Mouse (Mus musculus): ENCODE measurements around the gene Vstm5. TPM values are rescaled to one million over a fixed set of nuclear protein-coding genes. Genes with fewer than 3 reads are reported as not detected.
A peak's percentile ranks its signal among the peaks of the same experiment; 100 is the strongest.

Gene Vstm5
- polyA plus RNA-seq, 1 experiment from 2014 or later, result 0.58 TPM

- no peaks in the 10 kb centered on the region for H3K27me3 ChIP-seq (replicated peaks)
- H3K4me2 ChIP-seq, result no peak overlapping the region
- peaks cover 17% of the 10 kb centered on the region for H3K4me1 ChIP-seq
- H3K27ac ChIP-seq, result no peak overlapping the region
- H3K9me3 ChIP-seq (replicated peaks), result no peaks in the 10 kb centered on the region
- no peak overlapping the region for H3K9ac ChIP-seq
- 71% methylated on average over 2 of the region's 2 CpGs for WGBS (ENCODE audit: insufficient replicate concordance)
- no peak for ATAC-seq
- H3K4me3 ChIP-seq, result no peak overlapping the region
- peaks cover 86% of the 10 kb centered on the region for H3K36me3 ChIP-seq
Observed at GRCm38 (mm10) chr9:15273981-15274380, 35.1 kb downstream of the Vstm5 start.

GRCm38 (mm10) chr9:15276855-15277254 is 38.0 kb downstream of the Vstm5 start:
- H3K27ac ChIP-seq, result no peak overlapping the region
- H3K4me2 ChIP-seq, result no peak overlapping the region
- whole genome bisulfite sequencing (ENCODE audit: insufficient replicate concordance), result 85% methylated on average over 4 of the region's 4 CpGs
- no peak overlapping the region for H3K9ac ChIP-seq
- peaks cover 57% of the 10 kb centered on the region for H3K36me3 ChIP-seq
- H3K4me1 ChIP-seq, result peaks cover 32% of the 10 kb centered on the region
- H3K4me3 ChIP-seq, result no peak overlapping the region
- H3K27me3 ChIP-seq (replicated peaks), result no peaks in the 10 kb centered on the region
- H3K9me3 ChIP-seq (replicated peaks), result no peaks in the 10 kb centered on the region
- no peak for ATAC-seq

DNA sequence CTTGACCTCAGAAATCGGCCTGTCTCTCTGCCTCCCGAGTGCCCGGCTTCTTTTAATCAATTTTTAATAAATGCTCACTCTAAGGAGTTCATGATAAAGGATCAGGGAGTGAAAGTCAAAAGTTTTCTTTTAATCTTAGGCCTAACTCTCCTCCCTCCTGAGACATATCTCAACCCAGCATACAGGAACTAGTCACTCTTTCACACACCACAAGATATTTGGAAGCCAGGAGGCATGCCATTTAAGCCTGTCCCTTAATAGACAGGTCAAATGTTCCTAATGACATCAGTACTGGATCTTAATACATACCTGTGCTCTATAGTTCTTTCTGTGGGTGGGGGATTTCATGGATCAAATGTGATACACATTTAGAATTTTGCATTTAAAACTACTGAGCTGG is 39.5 kb downstream of the Vstm5 start:
- Histone ChIP-seq H3K9me3 (replicated peaks) (no peaks in the 10 kb centered on the region), H3K27me3 (replicated peaks) (no peaks in the 10 kb centered on the region), H3K4me2 (peak overlapping the region; percentile 82), H3K9ac (0 out of 2 replicates have a peak overlapping the region, but pooled peaks have one; percentile 39), H3K4me3 (0 out of 2 replicates have a peak overlapping the region, but pooled peaks have one; percentile 95), H3K27ac (no peak overlapping the region), H3K36me3 (peaks cover 43% of the 10 kb centered on the region), H3K4me1 (peaks cover 32% of the 10 kb centered on the region)
- no peak for ATAC-seq
- 83% methylated on average over 3 of the region's 3 CpGs for WGBS (ENCODE audit: insufficient replicate concordance)

GRCm38 (mm10) chr9:15279139-15279648 is 40.3 kb downstream of the Vstm5 start:
- Histone ChIP-seq H3K9ac (peak overlapping the region; percentile 96), H3K27me3 (replicated peaks) (no peaks in the 10 kb centered on the region), H3K4me1 (peaks cover 32% of the 10 kb centered on the region), H3K9me3 (replicated peaks) (no peaks in the 10 kb centered on the region), H3K27ac (peak overlapping the region; percentile 91), H3K4me3 (peak overlapping the region; percentile 95), H3K4me2 (peak overlapping the region; percentile 82), H3K36me3 (peaks cover 34% of the 10 kb centered on the region)
- no peak for ATAC-seq
- 7% methylated on average over 19 of the region's 19 CpGs for WGBS (ENCODE audit: insufficient replicate concordance)

DNA sequence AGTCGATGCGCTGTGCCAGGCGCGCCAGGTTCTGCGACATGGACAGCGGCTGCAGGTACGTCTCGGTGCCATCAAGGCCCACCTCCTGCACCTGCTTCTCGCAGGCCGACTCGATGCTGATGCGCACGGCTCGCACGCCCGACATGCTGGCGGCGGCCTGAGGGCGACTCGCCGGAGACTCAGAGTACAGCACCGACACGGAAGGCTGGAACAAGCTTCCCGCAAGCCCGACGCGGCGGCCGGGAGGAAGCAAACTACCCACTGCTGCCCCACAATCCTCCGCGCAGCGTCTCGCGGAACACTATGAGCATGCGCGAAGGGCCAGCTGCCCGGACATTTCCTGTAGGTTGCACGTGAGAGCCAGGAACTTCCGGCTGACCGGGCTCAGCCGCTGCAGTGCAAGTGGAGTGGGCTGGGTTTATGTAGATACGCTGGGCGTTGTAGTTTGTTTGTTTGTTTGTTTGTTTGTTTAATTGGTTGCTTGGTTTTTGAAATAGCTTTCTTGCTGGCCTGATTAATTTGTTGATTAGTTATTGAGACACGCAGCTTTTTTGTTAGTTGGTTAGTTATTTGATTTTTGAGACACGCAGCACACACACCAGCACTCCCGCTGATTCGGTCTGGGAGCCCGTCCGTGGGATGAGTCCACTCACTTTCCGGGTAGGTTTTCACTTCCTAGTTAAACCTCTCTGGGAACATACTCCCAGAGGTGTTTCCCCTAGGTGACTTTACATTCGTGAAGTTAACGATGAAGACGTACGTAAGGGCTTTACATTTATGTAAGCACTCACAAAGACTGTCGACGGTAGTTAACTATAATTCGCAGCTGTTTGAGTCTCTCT is 41.0 kb downstream of the Vstm5 start, which contains the start of gene Med17:
Gene Med17, minus strand, starts transcription at position 283 of the 842 bp plus-strand sequence.
- Histone ChIP-seq H3K27me3 (replicated peaks) (no peaks in the 10 kb centered on the region), H3K4me3 (peak within 1 kb of the TSS; percentile 95), H3K9ac (peak within 1 kb of the TSS; percentile 96), H3K9me3 (replicated peaks) (no peaks in the 10 kb centered on the region), H3K4me1 (peaks cover 32% of the 10 kb centered on the region), H3K27ac (peak within 1 kb of the TSS; percentile 91), H3K36me3 (peaks cover 31% of the 10 kb centered on the region), H3K4me2 (peak within 1 kb of the TSS; percentile 82)
- peak; percentile 96 for ATAC-seq
- 1% methylated on average over 57 of the region's 57 CpGs for WGBS (ENCODE audit: insufficient replicate concordance)

DNA sequence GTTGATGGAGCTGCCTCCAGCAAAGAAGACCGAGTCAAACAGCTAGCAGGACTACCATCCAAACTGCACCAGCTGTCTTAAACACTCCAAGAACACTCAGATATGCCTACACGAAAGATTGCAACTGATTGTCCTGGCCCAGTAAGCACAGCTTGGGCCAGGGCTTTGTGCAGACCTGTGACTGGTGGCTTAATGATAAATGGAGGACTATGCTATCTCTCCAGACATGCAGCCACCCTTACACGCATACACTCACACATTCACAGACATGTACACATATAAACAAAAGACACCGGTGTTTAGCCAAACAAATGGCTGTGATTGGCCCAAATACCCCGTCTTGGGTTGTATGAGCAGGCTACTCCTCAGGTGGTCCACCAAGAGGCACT is 41.6 kb downstream of the Vstm5 start:
- H3K9me3 ChIP-seq (replicated peaks), result no peaks in the 10 kb centered on the region
- peak overlapping the region; percentile 95 for H3K4me3 ChIP-seq
- peak overlapping the region; percentile 91 for H3K27ac ChIP-seq
- H3K4me2 ChIP-seq, result peak overlapping the region; percentile 82
- peak overlapping the region; percentile 96 for H3K9ac ChIP-seq
- peaks cover 25% of the 10 kb centered on the region for H3K36me3 ChIP-seq
- H3K27me3 ChIP-seq (replicated peaks), result no peaks in the 10 kb centered on the region
- peak; percentile 58 for ATAC-seq
- WGBS (ENCODE audit: insufficient replicate concordance), result 27% methylated on average over 5 of the region's 5 CpGs
- peaks cover 32% of the 10 kb centered on the region for H3K4me1 ChIP-seq

- H3K9me3 ChIP-seq (replicated peaks), result no peaks in the 10 kb centered on the region
- H3K4me3 ChIP-seq, result no peak overlapping the region
- peaks cover 4% of the 10 kb centered on the region; the same call in 1 of the 2 replicates for H3K36me3 ChIP-seq
- H3K27me3 ChIP-seq (replicated peaks), result no peaks in the 10 kb centered on the region
- no peak overlapping the region for H3K4me2 ChIP-seq
- H3K4me1 ChIP-seq, result peaks cover 41% of the 10 kb centered on the region
- no peak overlapping the region for H3K27ac ChIP-seq
- no peak for ATAC-seq
- no peak overlapping the region for H3K9ac ChIP-seq
- WGBS (ENCODE audit: insufficient replicate concordance), result 54% methylated on average over 3 of the region's 3 CpGs
Observed at GRCm38 (mm10) chr9:15285443-15285842, 46.6 kb downstream of the Vstm5 start.

- Histone ChIP-seq H3K27me3 (replicated peaks) (no peaks in the 10 kb centered on the region), H3K4me1 (peaks cover 32% of the 10 kb centered on the region), H3K36me3 (peaks cover 4% of the 10 kb centered on the region; the same call in 1 of the 2 replicates), H3K4me3 (no peak overlapping the region), H3K9ac (no peak overlapping the region), H3K9me3 (replicated peaks) (no peaks in the 10 kb centered on the region), H3K27ac (no peak overlapping the region), H3K4me2 (no peak overlapping the region)
- no peak for ATAC-seq
- 42% methylated on average over 6 of the region's 6 CpGs for WGBS (ENCODE audit: insufficient replicate concordance)
Observed at GRCm38 (mm10) chr9:15287846-15288245, 49.0 kb downstream of the Vstm5 start.

DNA sequence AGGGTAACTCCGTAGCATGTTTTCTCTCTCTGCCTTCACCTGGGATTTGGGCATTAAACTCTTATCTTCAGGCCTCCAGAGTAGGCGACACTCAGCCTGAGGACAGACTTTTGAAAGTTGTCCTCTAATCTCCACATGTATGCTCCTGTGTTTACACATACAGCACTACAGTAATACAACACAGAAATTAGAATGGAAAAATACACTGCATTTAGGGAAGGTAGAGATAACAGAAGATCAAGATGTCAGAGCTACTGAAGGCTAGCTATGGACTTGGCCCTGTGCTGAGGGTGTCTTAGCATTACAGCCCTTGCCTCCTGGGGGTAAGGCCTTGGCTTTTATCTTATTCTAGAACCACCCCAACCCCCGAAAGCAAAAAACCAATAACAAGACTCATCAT is 49.6 kb downstream of the Vstm5 start:
- Histone ChIP-seq H3K9me3 (replicated peaks) (no peaks in the 10 kb centered on the region), H3K9ac (no peak overlapping the region), H3K27ac (no peak overlapping the region), H3K4me1 (peaks cover 32% of the 10 kb centered on the region), H3K4me2 (no peak overlapping the region), H3K27me3 (replicated peaks) (no peaks in the 10 kb centered on the region), H3K4me3 (no peak overlapping the region), H3K36me3 (peaks cover 4% of the 10 kb centered on the region; the same call in 1 of the 2 replicates)
- WGBS (ENCODE audit: insufficient replicate concordance), result 44% methylated on average over 3 of the region's 3 CpGs
- 0 out of 2 replicates have a peak, but pooled peaks have one; percentile 13 for ATAC-seq

GRCm38 (mm10) chr9:15289251-15289650 is 50.4 kb downstream of the Vstm5 start:
- no peak overlapping the region for H3K4me3 ChIP-seq
- ATAC-seq, result peak; percentile 84
- no peak overlapping the region for H3K27ac ChIP-seq
- no peaks in the 10 kb centered on the region for H3K27me3 ChIP-seq (replicated peaks)
- H3K9ac ChIP-seq, result no peak overlapping the region
- peak overlapping the region; percentile 26 for H3K4me2 ChIP-seq
- 18% methylated on average over 6 of the region's 6 CpGs for WGBS (ENCODE audit: insufficient replicate concordance)
- no peaks in the 10 kb centered on the region for H3K9me3 ChIP-seq (replicated peaks)
- peaks cover 32% of the 10 kb centered on the region for H3K4me1 ChIP-seq
- H3K36me3 ChIP-seq, result peaks cover 4% of the 10 kb centered on the region; the same call in 1 of the 2 replicates

GRCm38 (mm10) chr9:15297112-15297511 is 58.3 kb downstream of the Vstm5 start:
- Histone ChIP-seq H3K27ac (no peak overlapping the region), H3K4me3 (no peak overlapping the region), H3K36me3 (no peaks in the 10 kb centered on the region), H3K9me3 (replicated peaks) (no peaks in the 10 kb centered on the region), H3K4me2 (no peak overlapping the region), H3K9ac (no peak overlapping the region), H3K27me3 (replicated peaks) (no peaks in the 10 kb centered on the region), H3K4me1 (peaks cover 8% of the 10 kb centered on the region; the same call in 1 of the 2 replicates)
- no peak for ATAC-seq
- 82% methylated on average over 7 of the region's 7 CpGs for WGBS (ENCODE audit: insufficient replicate concordance)

DNA sequence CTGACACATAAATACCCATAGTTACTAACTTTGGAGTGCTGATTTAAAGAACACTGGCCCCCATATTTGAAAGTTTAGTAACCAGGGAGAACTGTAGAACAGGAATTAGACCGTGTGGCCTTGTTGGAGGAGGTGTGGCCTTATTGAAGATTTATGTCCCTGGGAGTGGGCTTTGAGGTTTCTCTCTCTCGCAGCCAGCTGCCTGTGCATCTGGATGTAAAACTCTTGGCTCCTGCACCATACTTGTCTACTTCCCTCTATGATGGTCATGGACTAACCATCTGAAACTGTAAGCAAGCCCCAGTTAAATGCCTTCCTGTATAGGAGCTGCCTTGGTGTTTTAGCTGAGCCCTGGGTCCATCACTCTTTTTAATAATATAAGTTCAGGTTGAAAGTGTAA is 59.6 kb downstream of the Vstm5 start:
- peaks cover 8% of the 10 kb centered on the region; the same call in 1 of the 2 replicates for H3K4me1 ChIP-seq
- no peak for ATAC-seq

More for the DNA sequence above, 59.6 kb downstream of the Vstm5 start:
- no peaks in the 10 kb centered on the region for H3K9me3 ChIP-seq (replicated peaks)
- no peaks in the 10 kb centered on the region for H3K36me3 ChIP-seq
- no peak overlapping the region for H3K9ac ChIP-seq
- H3K4me3 ChIP-seq, result no peak overlapping the region
- 29% methylated on average over 2 of the region's 2 CpGs for WGBS (ENCODE audit: insufficient replicate concordance)
- no peak overlapping the region for H3K4me2 ChIP-seq
- no peaks in the 10 kb centered on the region for H3K27me3 ChIP-seq (replicated peaks)
- no peak overlapping the region for H3K27ac ChIP-seq
